Mouse (Mus musculus): ENCODE measurements around the gene Pik3cg.

DNA sequence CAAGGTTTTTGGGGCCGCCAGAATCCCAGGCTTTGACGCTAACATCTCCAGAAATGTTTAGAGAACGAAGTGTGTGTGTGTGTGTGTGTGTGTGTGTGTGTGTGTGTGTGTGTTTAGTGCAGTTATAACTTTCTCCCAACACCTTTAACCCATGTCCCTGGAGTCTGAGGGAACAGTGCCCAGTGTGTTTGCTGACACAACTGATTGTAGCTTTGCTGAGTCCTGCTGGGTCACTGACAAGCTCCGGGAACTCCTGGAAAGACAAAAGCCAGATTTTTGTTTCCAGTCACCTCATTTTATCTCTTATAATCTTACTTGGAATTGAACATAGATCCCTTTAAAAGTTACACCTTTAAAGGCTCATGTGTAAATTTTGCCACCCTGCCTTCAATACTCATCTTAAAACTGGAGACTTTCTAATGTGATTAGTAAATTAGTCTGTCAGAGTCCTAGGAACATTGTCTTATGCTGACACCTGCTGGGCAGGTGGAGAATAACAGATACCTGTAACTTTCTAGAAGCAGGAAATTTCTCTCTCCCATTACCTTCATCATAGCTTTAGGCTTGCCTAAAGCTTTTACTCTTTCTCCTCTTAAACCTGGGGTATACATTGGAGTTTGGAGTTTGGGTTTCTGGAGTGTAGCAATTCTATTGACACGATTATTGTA lies 37.2 kb upstream of the Pik3cg start:
- TF ChIP-seq CTCF (IDR thresholded peaks at IDR 0.05; ENCODE audit: low read depth) = peak; percentile 50
- no peak for TF ChIP-seq EP300 (IDR thresholded peaks at IDR 0.05; ENCODE audit: low read depth)
